Mouse (Mus musculus) urinary bladder, postnatal 4 days (tissue): ENCODE results near the gene Syn3.

Experiments used
- DNase-seq, 2 experiments: peaks; one replicate each; pipeline ENCODE4 v3.0.0; 2021 to 2022; ENCODE audit warnings: low spot score in 2 of 2

Syn3 gene

DNA sequence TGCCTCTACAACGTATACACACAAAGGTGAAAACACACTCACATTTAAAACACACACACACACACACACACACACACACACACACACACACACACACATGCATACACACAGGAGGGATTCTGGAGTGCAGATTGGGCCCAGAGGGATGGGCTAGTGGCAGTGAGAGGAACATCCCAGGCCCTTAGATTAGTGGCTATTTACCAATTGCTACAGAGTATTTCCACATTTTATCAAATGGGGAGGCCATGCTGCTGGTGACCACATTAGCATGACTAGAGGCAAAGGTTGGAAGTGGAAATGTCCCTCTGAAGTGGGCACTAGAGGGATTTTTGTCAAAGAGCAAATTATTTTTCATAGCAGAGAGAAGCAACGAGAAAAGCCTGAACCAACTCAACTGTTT lies 489.0 kb downstream of the Syn3 start:
- no peak for DNase-seq

DNA sequence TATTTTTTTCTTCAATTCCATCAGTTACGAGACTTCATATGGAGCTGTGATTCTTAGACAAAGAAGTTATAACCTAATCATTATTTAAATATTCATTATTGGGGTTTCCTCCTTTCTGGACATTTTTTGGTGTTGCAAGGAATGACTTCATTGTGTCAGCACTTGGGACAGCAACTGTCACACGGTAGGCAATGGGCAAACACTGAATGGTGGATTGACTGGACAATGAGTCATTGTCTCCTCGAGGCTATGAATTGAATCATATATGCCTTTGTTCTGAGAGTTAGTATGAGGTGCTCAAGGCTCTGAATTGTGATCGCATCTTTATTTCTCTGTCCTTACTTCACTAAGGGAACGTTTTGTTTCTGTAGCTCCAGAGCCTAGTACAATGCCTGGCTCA lies 492.2 kb downstream of the Syn3 start:
- DNase-seq = no peak
